Mouse (Mus musculus) C2C12 (cell line): ENCODE data around the gene Usp3. TPM values are rescaled to one million over a fixed set of nuclear protein-coding genes. Genes with fewer than 3 reads are reported as not detected.

ENCODE experiments used
- H3K27me3 ChIP-seq: one replicate; pipeline ENCODE4 v1.6.1; 2011; ENCODE audit not compliant: control insufficient read depth, insufficient read depth, insufficient read length
- H3K36me3 ChIP-seq: one replicate; pipeline ENCODE4 v1.6.1; 2011; ENCODE audit not compliant: control insufficient read depth, insufficient read depth
- H3K4me3 ChIP-seq: one replicate; pipeline ENCODE4 v1.5.1; 2011; ENCODE audit warnings: mild to moderate bottlenecking, control low read depth; ENCODE audit not compliant: poor library complexity, insufficient read depth, severe bottlenecking
- H3K79me2 ChIP-seq: one replicate; pipeline ENCODE4 v1.6.1; 2011; ENCODE audit not compliant: control insufficient read depth, insufficient read depth
- H3K79me3 ChIP-seq: one replicate; pipeline ENCODE4 v1.6.1; 2011; ENCODE audit warnings: low read depth, control low read depth
- H3ac ChIP-seq: one replicate; pipeline ENCODE3; 2011; ENCODE audit warnings: low read depth; ENCODE audit not compliant: control insufficient read depth, insufficient read length
- CEBPB ChIP-seq: IDR thresholded peaks from one replicate; pipeline ENCODE4 v1.6.1; 2011; ENCODE audit warnings: low read depth, mild to moderate bottlenecking, control low read depth, moderate library complexity
- CTCF ChIP-seq: IDR thresholded peaks from one replicate; pipeline ENCODE4 v1.5.1; 2011; ENCODE audit not compliant: control insufficient read depth, insufficient read depth, insufficient read length
- FOSL1 ChIP-seq: IDR thresholded peaks from one replicate; pipeline ENCODE4 v1.8.0; 2011; ENCODE audit warnings: mild to moderate bottlenecking, low read length; ENCODE audit not compliant: poor library complexity, insufficient read depth, severe bottlenecking
- MAX ChIP-seq: IDR thresholded peaks from one replicate; pipeline ENCODE4 v1.6.1; 2011; ENCODE audit warnings: mild to moderate bottlenecking, control low read depth
- MYOD1 ChIP-seq: IDR thresholded peaks from one replicate; pipeline ENCODE4 v1.6.1; 2011; ENCODE audit warnings: low read depth; ENCODE audit not compliant: control insufficient read depth, insufficient read length
- MYOG ChIP-seq: IDR thresholded peaks from one replicate; pipeline ENCODE4 v1.6.1; 2011; ENCODE audit not compliant: control insufficient read depth, insufficient read length; ENCODE audit errors: extremely low read depth
- USF1 ChIP-seq: IDR thresholded peaks from one replicate; pipeline ENCODE4 v1.6.1; 2011; ENCODE audit warnings: low read depth, mild to moderate bottlenecking, control low read depth, moderate library complexity
- polyA plus RNA-seq: library from polyadenylated mRNA; unstranded; fragments of >200 nt; fragmentation: generic; extraction: Trizol; gene quantifications from one replicate; pipeline ENCODE4 v1.2.1, GENCODE M21; 2012; ENCODE audit warnings: missing spikeins

The Usp3 gene
- polyA plus RNA-seq, 1 experiment, result 12.1 TPM

- Histone ChIP-seq H3ac (no peak overlapping the region), H3K4me3 (no peak overlapping the region), H3K36me3 (no peaks in the 10 kb centered on the region), H3K27me3 (no peaks in the 10 kb centered on the region), H3K79me2 (no peaks in the 10 kb centered on the region), H3K79me3 (no peaks in the 10 kb centered on the region)
- TF ChIP-seq USF1 (no peak), MYOD1 (no peak), CTCF (no peak), MAX (no peak), CEBPB (no peak), MYOG (no peak)
These were observed 23.9 kb upstream of the Usp3 start for GRCm38 (mm10) chr9:66616858-66617257.

GRCm38 (mm10) chr9:66615141-66615540 is 22.2 kb upstream of the Usp3 start:
- no peak overlapping the region for H3K4me3 ChIP-seq
- no peaks in the 10 kb centered on the region for H3K79me2 ChIP-seq
- no peaks in the 10 kb centered on the region for H3K27me3 ChIP-seq
- TF ChIP-seq FOSL1 (no peak), MAX (no peak), CEBPB (no peak), MYOD1 (no peak), CTCF (no peak), MYOG (no peak), USF1 (no peak)
- H3K36me3 ChIP-seq, result no peaks in the 10 kb centered on the region
- no peak overlapping the region for H3ac ChIP-seq
- H3K79me3 ChIP-seq, result no peaks in the 10 kb centered on the region

GRCm38 (mm10) chr9:66614547-66614946 is 21.6 kb upstream of the Usp3 start:
- Histone ChIP-seq H3K27me3 (no peaks in the 10 kb centered on the region), H3ac (no peak overlapping the region), H3K79me3 (no peaks in the 10 kb centered on the region), H3K4me3 (no peak overlapping the region), H3K36me3 (no peaks in the 10 kb centered on the region), H3K79me2 (no peaks in the 10 kb centered on the region)
- no peak for TF ChIP-seq MAX
- TF ChIP-seq CTCF, result no peak
- TF ChIP-seq CEBPB, result no peak
- no peak for TF ChIP-seq MYOD1
- no peak for TF ChIP-seq MYOG

- no peaks in the 10 kb centered on the region for H3K79me2 ChIP-seq
- H3K4me3 ChIP-seq, result no peak overlapping the region
- no peaks in the 10 kb centered on the region for H3K27me3 ChIP-seq
- TF ChIP-seq FOSL1 (no peak), CTCF (no peak), MAX (no peak), CEBPB (no peak), USF1 (no peak), MYOD1 (no peak), MYOG (no peak)
- no peaks in the 10 kb centered on the region for H3K36me3 ChIP-seq
- no peak overlapping the region for H3ac ChIP-seq
- H3K79me3 ChIP-seq, result no peaks in the 10 kb centered on the region
These were observed 20.7 kb upstream of the Usp3 start for GRCm38 (mm10) chr9:66613667-66614066.

- Histone ChIP-seq H3K79me3 (no peaks in the 10 kb centered on the region), H3K79me2 (no peaks in the 10 kb centered on the region), H3K27me3 (no peaks in the 10 kb centered on the region), H3ac (no peak overlapping the region), H3K4me3 (no peak overlapping the region), H3K36me3 (no peaks in the 10 kb centered on the region)
- TF ChIP-seq CTCF (peak; percentile 73), MAX (no peak)
These were observed 18.6 kb upstream of the Usp3 start for GRCm38 (mm10) chr9:66611478-66612093.

- no peak for TF ChIP-seq MYOD1
- TF ChIP-seq USF1, result peak; percentile 16
- Histone ChIP-seq H3K4me3 (no peak overlapping the region), H3K79me2 (no peaks in the 10 kb centered on the region), H3K27me3 (no peaks in the 10 kb centered on the region), H3ac (no peak overlapping the region), H3K36me3 (no peaks in the 10 kb centered on the region), H3K79me3 (no peaks in the 10 kb centered on the region)
These were observed 15.9 kb upstream of the Usp3 start for GRCm38 (mm10) chr9:66608817-66609345.
